Mouse (Mus musculus) spleen, postnatal 10 days (tissue): Measurements from ENCODE around the gene Vopp1.
"Not testable (repeated sequence)": the region's sequence is repeated elsewhere in the genome, so short reads cannot be mapped to it uniquely, and the experiment has no call there.

ENCODE experiments used
- DNase-seq, 2 experiments: peaks; one replicate each; pipeline ENCODE4 v3.0.0; 2021 to 2022; ENCODE audit warnings: low spot score in 2 of 2

Vopp1 gene

GRCm38 (mm10) chr6:57824422-57825258 is at the start of gene Vopp1:
Vopp1 (minus strand) TSS chr6:57825159.
- DNase-seq, result peak; percentile 85 to 90

DNA sequence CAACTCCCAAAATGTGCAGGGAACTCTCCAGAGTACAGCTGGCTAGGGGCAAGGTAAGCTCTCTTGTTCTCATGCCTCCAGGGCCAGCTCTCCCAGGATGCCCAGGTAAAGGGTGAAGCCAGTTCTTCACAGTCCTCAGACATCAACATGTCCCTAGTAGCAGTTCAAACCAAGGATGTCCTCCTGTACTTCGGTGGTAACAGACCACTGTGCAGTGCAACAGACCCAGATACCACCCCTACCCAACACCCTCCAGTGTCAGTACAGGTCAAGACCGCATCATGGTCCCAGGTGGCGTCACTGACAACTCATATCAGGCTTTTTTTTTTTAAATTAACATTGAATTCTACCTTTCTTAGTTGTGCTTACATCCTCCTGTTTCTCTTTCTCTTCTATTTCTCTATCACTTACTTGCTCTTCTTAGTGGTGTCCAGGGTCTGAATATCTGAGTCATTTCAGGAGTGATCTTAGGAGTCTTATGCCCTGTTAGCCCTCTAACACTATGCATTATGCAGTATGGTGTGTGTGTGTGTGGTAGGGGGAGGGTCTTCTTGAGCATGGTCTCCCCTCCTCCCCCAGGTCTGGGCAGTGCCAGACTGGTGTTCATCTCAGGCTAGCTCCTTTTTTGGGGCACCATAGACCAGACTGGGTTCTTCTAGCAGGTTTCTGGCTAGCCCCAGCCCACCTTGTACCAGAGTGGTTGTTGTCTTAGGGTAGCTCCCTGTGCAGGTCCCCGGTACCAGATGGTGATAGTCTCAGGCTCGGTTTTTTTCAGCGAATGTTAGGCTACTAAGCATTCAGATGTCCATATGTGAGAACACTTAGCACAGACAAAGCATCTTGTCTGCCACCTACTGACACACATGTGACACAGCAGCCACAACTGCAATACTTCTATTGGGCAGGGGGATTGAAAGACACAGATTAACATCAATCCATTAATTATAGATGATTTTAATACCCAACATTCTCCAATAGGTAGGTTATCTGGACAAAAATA is 34.4 kb upstream of the Vopp1 start:
- DNase-seq, result peak; percentile 41 to 44

GRCm38 (mm10) chr6:57851177-57851576 is 26.2 kb upstream of the Vopp1 start:
- DNase-seq, result not testable (repeated sequence)

DNA sequence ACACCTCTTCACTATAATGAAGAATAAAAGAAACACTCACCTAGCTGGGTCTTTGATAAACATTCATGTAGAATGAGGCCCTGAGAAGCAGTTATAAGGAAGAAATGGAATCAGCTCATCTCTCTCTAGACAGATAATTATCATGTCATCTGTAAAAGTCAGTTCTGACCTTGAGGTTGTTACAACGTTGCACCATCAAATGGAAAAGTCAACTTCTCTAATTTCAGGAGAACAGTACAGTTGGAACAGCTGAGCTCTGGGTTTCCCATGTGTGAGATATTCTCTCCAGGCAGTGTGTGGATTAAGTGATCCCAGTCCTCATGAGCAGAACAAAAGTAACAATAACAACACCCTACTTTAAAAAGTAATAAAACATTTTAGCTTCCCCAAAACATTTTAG is 25.3 kb upstream of the Vopp1 start, which contains the start of gene Vmn1r21:
Vmn1r21 (minus strand) TSS at position 58 of the 400 bp plus-strand sequence.
- DNase-seq, result no peak

DNA sequence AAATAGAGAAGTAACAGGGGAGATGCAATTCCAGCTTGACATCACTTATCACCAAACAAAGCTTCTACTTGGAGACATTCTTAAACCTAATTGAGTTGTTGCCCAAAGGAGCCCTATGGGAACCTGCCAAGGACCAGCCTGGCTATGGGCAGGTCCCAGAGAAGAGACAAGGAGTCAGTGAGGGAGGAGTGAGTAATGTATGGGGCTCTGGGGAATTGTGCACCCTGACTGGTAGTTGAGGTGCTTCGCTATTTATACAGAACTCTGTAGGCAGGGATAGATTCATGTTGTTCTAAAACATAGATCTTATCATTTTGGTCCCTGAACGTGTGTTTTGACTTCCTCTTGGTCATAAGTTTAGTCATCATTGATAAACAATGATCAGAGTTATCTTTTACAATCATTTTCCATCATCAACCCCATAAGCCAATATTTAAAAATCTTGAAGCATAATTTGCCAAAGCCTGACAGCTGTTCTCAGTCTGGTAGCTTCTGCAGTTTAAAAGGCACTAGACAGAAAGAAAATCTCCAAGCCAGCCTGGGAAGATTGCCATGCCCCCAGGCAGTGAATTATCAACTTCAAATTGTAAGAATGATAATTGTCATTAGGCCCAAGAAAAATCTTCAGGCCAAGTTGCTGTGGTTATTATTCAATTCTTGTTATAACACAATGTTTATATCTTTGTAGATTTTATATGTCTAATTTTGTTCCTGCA is 14.9 kb upstream of the Vopp1 start:
- DNase-seq, result no peak

DNA sequence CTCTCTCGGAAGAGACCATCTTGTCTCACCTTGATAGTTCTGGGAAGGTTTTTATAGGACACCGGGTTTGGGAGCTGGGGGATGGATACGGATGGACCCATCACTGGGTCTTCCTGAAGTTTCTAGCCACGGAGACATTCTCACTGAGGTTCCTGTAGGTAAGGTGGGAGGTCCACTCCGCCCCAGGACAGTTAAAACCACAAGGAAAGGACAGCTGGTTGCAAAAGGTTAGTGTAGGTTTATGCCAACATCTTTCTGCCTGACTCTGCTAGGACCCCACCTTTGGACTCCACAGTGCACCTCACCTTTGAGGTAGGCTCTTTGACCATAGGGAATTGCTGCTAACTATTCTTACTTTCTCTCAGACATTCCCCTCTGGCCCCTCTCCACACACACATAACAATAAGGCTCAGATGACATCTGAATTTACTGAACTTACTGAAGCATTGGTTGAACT is 328 bp upstream of the Vopp1 start:
- DNase-seq, result no peak

GRCm38 (mm10) chr6:57823461-57823860 is 1.5 kb downstream of the Vopp1 start:
- no peak for DNase-seq

- no peak for DNase-seq
Measured at GRCm38 (mm10) chr6:57822648-57823410, 2.1 kb downstream of the Vopp1 start.

- no peak for DNase-seq
Measured at GRCm38 (mm10) chr6:57814436-57814940, 10.5 kb downstream of the Vopp1 start.

- no peak for DNase-seq
Measured at GRCm38 (mm10) chr6:57811748-57812730, 12.9 kb downstream of the Vopp1 start.

DNA sequence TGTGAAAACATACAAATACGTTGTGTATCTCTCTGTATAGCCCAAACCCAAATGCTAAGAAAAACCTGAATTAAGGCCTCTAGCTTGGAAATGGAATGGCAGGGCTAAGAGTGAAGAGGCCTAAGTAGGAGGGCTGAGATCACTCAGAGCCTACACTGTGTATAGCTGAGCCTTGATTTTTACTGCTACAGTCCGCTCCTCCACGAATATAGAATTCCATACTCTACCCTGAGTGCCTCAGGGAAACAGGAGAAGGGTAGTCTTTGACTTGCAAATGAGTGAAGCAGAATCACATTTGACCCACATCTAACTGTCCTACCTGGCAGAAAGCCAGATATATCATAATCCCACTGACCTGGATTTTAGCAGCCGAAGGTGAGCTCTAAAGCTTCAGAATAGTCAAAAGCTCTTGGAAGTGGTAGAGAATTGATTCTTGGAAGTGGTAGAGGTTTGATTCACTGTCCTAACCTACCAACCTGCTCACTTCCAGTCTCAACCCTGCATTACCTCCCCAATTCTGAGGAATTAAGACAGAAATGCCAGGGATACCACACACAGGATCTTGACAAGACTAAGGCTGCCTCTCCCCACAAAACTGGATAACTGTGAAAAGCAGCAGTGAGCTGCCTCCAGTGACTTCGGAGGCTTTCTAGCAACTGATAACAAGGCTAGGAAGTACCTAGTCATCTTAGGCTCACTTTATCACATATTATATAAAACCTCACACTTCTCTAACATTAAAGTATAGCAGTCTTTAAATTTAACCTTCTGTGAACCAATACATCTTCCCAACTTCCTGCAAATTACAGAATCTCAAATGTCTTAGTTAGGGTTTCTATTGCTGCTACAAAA is 19.5 kb downstream of the Vopp1 start:
- DNase-seq, result no peak

GRCm38 (mm10) chr6:57803130-57803529 is 21.8 kb downstream of the Vopp1 start:
- DNase-seq, result no peak

DNA sequence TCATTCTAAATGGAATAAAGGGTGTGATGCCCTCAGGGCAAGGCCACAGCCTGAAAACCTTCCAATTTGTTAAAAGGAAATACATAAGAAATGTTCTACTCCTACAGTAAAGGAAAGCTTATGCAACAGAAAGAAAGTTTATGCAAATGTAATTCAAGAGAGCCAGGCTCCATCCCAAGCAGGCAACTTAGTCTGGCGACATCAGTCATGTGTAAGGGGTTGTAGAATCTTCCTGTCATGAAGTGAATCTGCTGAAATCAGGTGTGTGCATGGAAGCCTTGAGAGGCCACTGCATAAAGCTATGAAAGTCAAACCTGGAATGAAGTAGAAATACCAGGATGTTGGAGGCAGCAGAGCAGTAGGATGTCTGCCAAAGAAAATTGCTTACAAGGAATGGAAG is 26.0 kb downstream of the Vopp1 start:
- no peak for DNase-seq

DNA sequence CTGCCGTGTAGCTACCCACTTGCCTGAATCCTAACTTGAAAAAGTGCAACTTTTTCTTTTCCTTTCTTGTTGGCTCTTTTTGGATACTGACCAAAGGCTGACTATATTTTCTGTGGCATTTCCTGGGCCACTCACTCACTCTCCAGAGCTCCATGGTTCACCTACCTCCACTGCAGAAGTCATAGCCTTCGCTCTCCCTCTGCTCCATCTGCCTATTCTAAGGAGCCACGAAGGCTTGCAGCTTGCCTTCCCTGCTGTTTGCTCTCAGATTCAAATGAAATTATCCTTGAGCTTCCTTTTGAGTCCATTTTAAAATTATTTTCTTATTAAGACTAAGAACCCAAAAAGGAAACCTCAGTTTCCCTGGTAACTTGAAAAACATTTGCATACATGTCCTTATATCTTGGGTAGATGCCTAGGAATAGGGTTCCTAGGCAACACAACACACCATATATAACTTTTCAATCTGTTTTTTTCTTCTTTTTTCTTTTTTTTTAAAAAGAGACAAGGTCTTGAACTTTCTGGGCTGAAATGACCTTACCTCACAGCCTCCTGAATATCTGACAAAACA is 28.0 kb downstream of the Vopp1 start:
- DNase-seq, result no peak

DNA sequence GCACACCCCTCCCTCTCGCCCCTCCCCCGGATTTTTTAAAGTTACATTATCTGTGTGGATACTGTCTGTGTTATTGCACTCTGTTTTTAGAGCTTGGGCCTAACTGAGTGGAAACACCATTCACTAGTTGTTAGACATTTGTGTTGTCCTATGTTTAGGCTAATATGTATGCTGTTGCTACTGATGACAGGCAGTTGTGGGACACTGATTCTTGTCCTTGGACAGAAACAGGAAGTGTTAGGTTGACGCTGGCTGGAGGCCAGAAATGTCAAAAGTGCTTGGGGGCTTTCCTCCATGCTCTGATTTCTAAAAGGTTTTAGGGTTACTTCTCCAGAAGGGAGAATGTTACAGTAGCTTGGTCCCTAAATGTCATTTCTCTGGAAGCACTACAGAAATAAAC is 29.1 kb downstream of the Vopp1 start:
- peak in 1 of 2 experiments; percentile 45 for DNase-seq

DNA sequence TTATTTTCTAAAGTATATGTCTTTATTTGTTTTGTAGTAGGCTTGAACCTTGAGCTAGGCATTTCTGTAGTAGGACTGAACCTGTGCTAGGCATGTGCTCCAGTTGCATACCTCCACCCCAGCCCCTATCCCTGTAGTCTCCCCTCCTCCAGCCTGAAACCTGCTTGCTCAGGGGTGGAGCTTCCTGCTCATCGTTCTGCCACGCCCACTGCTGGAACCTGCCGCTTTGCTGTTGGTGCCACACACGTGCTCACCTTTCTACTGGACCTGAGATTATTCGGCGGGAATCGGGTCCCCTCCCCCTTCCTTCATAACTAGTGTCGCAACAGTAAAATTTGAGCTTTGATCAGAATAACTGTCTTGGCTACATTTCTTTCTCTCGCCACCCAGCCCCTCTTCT is 32.1 kb downstream of the Vopp1 start:
- DNase-seq, result not testable (repeated sequence)

GRCm38 (mm10) chr6:57790542-57790941 is 34.4 kb downstream of the Vopp1 start:
- DNase-seq, result no peak

DNA sequence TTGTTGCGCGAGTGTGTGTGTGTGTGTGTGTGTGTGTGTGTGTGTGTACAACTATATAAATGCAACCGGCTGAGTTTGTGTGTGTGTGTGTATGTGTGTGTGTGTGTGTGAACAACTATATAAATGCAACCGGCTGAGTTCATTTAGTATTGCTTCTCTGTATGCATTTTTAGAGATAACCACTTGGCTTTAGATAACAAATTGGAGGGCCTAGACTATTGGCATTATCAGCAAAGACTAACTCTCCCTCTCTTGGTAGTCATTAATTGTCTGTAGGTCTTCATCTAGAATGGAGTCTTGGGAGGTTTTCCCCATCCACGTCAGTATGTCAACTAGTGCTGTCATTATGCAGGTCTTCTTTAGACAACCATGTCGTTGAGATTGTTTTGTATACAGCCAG is 37.6 kb downstream of the Vopp1 start:
- DNase-seq, result no peak
